Mouse (Mus musculus) liver, adult (tissue): Measurements from ENCODE around the gene Ppid.

ENCODE experiments used
- GATA4 ChIP-seq: IDR thresholded peaks from 2 replicates; pipeline ENCODE4 v1.6.1; 2014; ENCODE audit warnings: mild to moderate bottlenecking, low read length; ENCODE audit not compliant: insufficient replicate concordance

The Ppid gene

DNA sequence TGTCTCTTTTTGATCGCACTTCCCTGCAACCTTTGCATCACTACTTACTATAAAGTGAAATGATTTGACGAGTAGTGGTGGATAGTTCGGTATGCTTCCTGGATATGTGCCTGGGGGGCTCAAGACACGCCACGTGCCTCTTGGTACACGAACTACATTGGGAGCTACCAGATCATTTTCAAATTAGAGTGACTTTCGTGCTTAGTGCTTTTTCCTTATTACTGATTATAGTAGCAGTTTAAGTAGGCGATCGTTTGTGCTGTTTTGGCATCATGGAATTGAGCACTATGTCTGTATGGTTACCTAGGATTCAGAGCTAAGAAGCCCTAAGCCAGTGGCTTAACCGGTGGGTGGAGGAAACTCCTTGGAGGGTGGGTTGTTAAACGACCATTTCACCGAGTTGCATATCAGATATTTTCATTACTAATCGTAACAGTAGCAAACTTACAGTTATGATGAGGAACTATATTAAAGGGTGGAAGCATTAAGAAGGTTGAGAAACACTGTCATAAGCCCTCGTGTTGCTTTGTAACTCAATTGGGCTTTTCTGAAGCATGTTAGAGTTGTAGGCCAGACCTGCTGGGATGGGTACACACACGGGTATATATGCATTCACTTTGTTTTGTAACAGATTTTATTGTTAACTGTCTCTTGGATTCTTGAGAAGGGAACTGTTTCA lies 790 bp downstream of the Ppid start:
- no peak for TF ChIP-seq GATA4

DNA sequence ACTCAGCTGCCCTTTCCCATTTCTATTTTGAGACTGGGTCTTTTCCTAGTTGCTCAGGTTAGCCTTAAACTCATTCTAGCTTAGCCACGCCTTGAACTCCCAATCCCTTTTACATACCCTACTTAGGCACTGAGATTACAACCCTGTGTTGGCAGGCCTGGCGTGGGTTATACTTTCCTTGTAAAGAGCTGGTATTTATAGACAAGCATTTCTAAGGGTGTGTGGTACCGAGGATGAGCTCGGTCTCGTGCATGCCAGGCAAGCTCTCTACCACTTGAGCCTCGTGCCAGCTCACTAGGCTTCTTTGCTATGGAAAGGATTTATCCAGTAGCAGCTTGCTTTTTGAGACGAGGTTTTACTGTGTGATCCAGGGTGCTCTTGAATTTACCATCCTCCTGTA lies 4.3 kb downstream of the Ppid start:
- TF ChIP-seq GATA4: no peak

- TF ChIP-seq GATA4: no peak
Observed at GRCm38 (mm10) chr3:79609886-79610285, 18.7 kb downstream of the Ppid start.

GRCm38 (mm10) chr3:79627484-79628181 lies 36.5 kb downstream of the Ppid start:
- no peak for TF ChIP-seq GATA4

GRCm38 (mm10) chr3:79628182-79628560 lies 37.0 kb downstream of the Ppid start:
- no peak for TF ChIP-seq GATA4

DNA sequence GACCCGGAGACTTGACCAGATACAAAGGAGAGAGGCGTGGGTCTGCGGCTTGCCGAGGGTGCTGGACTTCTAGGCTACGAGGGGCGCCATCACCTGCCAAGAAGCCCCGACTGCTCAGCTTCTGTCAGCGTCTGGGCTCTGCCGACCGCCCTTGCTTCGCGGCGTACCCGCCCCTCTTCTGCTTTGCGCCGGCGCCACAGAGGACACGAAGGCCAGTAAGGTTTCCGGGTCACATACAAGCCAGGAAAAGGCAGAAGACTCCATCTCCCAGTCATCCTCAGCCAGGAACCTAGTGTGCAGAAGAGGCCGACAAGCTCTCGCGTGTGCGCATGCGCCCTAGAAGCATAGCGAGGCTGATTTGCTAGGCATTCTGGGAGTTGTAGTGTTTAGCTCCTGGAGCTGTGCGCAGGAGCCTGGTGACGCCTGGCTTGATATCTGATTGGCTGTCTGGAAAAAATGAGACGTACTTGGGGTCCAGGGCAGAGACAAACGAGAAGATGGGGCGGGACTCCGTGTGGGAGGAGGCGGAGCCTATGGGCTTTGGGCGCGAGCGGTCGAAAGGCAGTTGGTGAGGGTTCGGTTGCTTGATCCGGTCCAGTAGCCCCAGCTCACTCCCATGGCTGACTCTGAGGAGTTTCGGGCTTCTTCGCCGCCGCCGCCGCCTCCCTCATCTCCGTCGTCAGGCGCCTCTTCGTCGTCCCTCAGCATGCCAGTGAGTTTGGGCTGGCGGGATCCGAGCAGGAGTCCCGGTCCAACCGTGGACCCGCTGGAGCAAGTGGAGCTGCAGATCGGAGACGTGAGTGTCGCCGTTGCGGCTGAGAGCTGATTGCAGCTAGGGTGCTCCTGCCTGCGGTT lies 37.6 kb downstream of the Ppid start, which contains the start of gene 4930579G24Rik:
TSS of gene 4930579G24Rik (plus strand) at position 519 of the 855 bp plus-strand sequence.
- no peak for TF ChIP-seq GATA4

DNA sequence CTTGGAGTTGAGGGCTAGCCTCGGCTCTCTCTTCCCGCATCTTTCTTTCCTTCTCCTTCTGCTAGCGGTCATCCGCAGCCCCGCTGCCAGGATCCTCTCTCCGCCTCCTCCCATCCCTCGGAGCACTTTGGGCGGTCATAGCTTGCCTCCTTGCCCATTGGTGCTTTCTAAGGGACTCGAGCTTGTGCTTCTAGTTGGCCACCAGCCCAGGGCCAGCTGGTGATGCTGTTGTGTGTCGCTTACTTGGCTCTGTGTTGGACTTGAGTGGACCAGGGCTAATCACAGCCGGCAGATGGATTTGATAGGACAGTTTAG lies 38.2 kb downstream of the Ppid start, which contains the start of gene Etfdh:
TSS of gene Etfdh (minus strand) at position 85 of the 315 bp plus-strand sequence.
- TF ChIP-seq GATA4: no peak

DNA sequence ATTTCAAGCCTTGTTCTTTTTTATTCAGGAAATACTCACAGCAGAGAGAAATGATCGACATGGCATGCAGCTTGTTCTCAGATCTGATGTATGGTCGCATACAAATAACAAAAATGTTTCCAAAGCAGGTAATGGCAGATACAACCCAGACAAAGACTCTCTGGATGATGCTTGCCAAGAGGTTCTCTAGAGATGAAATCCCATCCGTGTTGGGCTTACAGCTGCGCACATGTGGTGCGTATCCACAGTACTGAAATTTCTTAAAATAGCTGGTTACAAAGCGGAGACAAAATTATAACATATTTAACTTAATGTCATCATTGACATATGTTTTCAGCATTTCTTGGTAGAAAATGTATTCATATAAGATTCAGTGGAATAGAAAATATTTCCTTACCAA lies 61.0 kb downstream of the Ppid start:
- no peak for TF ChIP-seq GATA4
